Mouse (Mus musculus) intestine, embryonic 16.5 days (tissue): ENCODE data around the gene N4bp1. TPM values are rescaled to one million over a fixed set of nuclear protein-coding genes. Genes with fewer than 3 reads are reported as not detected.

Experiments used
- ATAC-seq: fragments of 200-750 bp; cut with Nextera tagmentation; 2 replicates; pipeline ENCODE4 v1.8.0; 2017; ENCODE audit warnings: moderate TSS enrichment, moderate library complexity
- H3K27ac ChIP-seq: fragments of 300-500 bp; sonication (generic); 2 replicates; pipeline ENCODE4 v1.5.1; 2014; ENCODE audit warnings: mild to moderate bottlenecking, low read length
- H3K27me3 ChIP-seq: fragments of 300-500 bp; sonication (generic); replicated peaks from 2 replicates; pipeline ENCODE4 v1.6.1; 2014; ENCODE audit warnings: low read length, control low read depth, mixed read lengths; ENCODE audit not compliant: control insufficient read depth, insufficient read depth
- H3K36me3 ChIP-seq: fragments of 300-500 bp; sonication (generic); 2 replicates; pipeline ENCODE4 v1.6.1; 2014; ENCODE audit warnings: low read length, control low read depth; ENCODE audit not compliant: control insufficient read depth, insufficient read depth
- H3K4me1 ChIP-seq: fragments of 300-500 bp; sonication (generic); 2 replicates; pipeline ENCODE4 v1.6.1; 2014; ENCODE audit warnings: low read length, control low read depth, mixed read lengths; ENCODE audit not compliant: control insufficient read depth, insufficient read depth
- H3K4me2 ChIP-seq: fragments of 300-500 bp; sonication (generic); 2 replicates; pipeline ENCODE4 v1.6.1; 2014; ENCODE audit warnings: low read depth, low read length, control low read depth
- H3K4me3 ChIP-seq: fragments of 300-500 bp; sonication (generic); 2 replicates; pipeline ENCODE4 v1.5.1; 2014; ENCODE audit warnings: mild to moderate bottlenecking, low read length
- H3K9ac ChIP-seq: fragments of 300-500 bp; sonication (generic); 2 replicates; pipeline ENCODE4 v1.6.1; 2014; ENCODE audit warnings: low read depth, low read length
- H3K9me3 ChIP-seq: fragments of 300-500 bp; sonication (generic); 2 replicates; pipeline ENCODE4 v1.6.1; 2016; ENCODE audit warnings: low read length, control low read depth; ENCODE audit not compliant: control insufficient read depth
- WGBS: fragments of 180-500 bp; shearing (Covaris S2); extraction: QIAGEN DNeasy Blood & Tissue Kit; methylation state at CpG from one replicate; pipeline ENCODE4 v1.1.7; 2014; 5-methylcytosine and 5-hydroxymethylcytosine counted together
- polyA plus RNA-seq: library from polyadenylated mRNA; unstranded; fragments of >200 nt; fragmentation: Nextera tagmentation; extraction: Ambion mirVana; gene quantifications from 2 replicates; pipeline ENCODE4 v1.2.1, GENCODE M21; 2015

N4bp1 gene
- polyA plus RNA-seq, 1 experiment from 2014 or later: 4.9 TPM

DNA sequence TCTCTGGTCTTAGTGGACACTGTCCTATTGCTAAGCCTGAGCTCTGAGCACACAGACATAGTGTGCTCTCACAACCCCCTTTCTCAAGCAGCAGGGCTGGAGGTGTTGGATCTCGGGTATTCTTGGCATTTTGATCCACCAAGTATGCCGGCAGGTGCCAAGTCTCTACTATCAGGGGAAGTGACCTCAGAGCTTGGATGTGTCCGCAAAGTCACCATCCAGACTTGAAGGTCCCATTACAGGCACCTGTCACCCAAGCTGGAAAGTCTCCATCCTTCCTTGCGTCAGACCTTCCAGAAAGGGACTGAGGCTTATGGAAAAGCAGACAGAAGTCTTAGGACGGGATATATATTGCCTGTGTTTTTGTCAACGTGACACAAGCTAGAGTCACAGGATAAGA is 86.9 kb downstream of the N4bp1 start:
- 90% methylated on average over 6 of the region's 6 CpGs for WGBS
- Histone ChIP-seq H3K27ac (no peak overlapping the region), H3K9me3 (no peaks in the 10 kb centered on the region), H3K4me1 (no peaks in the 10 kb centered on the region), H3K36me3 (no peaks in the 10 kb centered on the region), H3K27me3 (no peaks in the 10 kb centered on the region), H3K4me3 (no peak overlapping the region), H3K9ac (no peak overlapping the region), H3K4me2 (no peak overlapping the region)
- no peak for ATAC-seq

DNA sequence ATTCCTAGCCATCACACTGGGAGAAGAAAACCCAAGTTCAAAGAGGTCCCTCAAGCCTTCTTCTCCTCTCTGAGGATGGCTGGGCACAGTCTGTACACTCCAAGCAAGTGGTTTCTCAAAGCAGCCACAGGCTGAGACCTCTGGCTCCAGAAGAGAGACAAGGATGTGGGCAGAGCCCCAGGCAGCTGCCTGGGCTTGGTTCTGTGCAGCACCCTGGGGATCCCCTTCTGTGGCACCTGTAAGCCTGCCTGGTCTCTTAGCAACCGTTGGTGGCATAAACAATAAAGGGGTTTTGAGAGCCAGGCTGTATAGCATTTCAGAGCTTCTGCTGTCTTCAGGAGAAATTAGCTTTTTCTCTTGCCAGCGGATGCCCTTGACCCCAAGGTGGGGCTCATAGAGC is 87.4 kb downstream of the N4bp1 start:
- ATAC-seq: no peak

GRCm38 (mm10) chr8:86794716-86795115 is 90.3 kb downstream of the N4bp1 start:
- no peak for ATAC-seq
- Histone ChIP-seq H3K36me3 (no peaks in the 10 kb centered on the region), H3K27me3 (no peaks in the 10 kb centered on the region), H3K4me1 (peaks cover 7% of the 10 kb centered on the region; the same call in 1 of the 2 replicates), H3K9ac (no peak overlapping the region), H3K4me3 (no peak overlapping the region), H3K4me2 (no peak overlapping the region), H3K9me3 (no peaks in the 10 kb centered on the region), H3K27ac (no peak overlapping the region)
- WGBS: 62% methylated on average over 6 of the region's 6 CpGs

More for the DNA sequence above, 87.4 kb downstream of the N4bp1 start:
- Histone ChIP-seq H3K27me3 (no peaks in the 10 kb centered on the region), H3K4me1 (no peaks in the 10 kb centered on the region), H3K27ac (no peak overlapping the region), H3K4me3 (no peak overlapping the region), H3K36me3 (no peaks in the 10 kb centered on the region), H3K9me3 (no peaks in the 10 kb centered on the region), H3K4me2 (no peak overlapping the region), H3K9ac (no peak overlapping the region)
- WGBS: 81% methylated on average over 2 of the region's 2 CpGs

DNA sequence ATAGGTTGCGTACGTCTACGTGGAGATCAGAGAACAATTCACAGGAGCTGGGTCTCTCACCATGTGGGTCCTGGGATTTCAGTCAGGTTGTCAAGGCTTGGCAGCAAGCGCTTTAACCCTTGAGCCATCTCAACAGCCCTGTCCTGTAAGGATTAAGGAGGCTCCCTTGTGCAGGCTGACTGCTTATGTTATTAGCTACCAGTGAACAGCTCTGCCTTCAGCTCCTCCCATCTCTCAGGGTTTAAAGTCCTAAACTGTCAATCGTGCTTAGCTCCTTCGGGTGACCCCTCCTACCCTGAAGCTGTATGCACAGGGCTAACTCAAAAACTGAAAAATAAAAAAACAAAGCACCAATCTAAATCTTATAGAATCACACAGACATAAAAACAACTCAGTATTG is 93.5 kb downstream of the N4bp1 start:
- no peaks in the 10 kb centered on the region for H3K36me3 ChIP-seq
- H3K4me3 ChIP-seq: no peak overlapping the region
- H3K27ac ChIP-seq: no peak overlapping the region
- H3K4me1 ChIP-seq: peaks cover 12% of the 10 kb centered on the region; the same call in 1 of the 2 replicates
- no peak overlapping the region for H3K9ac ChIP-seq
- no peaks in the 10 kb centered on the region for H3K9me3 ChIP-seq
- peak; percentile 90 for ATAC-seq
- no peaks in the 10 kb centered on the region for H3K27me3 ChIP-seq
- WGBS: 58% methylated on average over 6 of the region's 6 CpGs
- H3K4me2 ChIP-seq: no peak overlapping the region

GRCm38 (mm10) chr8:86789576-86789975 is 95.5 kb downstream of the N4bp1 start:
- 86% methylated on average over 1 of the region's 1 CpGs for WGBS
- H3K4me2 ChIP-seq: no peak overlapping the region

DNA sequence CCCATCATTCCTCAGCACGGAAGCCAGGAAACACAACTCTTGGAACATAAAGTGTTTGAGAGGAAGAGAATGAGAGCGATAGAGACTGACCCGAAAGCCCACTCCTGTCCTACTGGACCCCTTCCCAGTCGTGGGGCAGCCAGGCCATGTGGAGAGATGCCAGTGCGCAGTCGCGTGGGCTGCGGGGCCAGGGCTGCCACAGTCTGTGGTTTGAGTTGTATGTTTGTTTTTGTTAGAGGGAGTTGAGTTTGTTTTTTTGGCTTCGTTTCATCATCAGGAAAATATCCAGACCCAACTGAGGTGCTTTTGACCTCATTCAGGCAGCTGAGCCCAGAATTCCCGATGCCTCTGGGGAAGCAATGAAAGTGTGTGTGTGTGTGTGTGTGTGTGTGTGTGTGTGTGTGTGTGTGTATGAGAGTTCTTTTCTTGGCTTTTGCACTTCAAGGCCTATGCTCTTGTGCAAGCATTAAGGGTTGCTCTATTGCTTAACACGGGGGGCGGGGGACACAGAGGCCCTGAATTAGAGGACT is 97.1 kb downstream of the N4bp1 start:
- no peaks in the 10 kb centered on the region for H3K27me3 ChIP-seq
- no peak overlapping the region for H3K9ac ChIP-seq
- H3K9me3 ChIP-seq: no peaks in the 10 kb centered on the region
- 58% methylated on average over 12 of the region's 12 CpGs for WGBS
- peak overlapping the region; percentile 23 for H3K27ac ChIP-seq
- ATAC-seq: no peak
- no peak overlapping the region for H3K4me2 ChIP-seq
- peaks cover 12% of the 10 kb centered on the region; the same call in 1 of the 2 replicates for H3K4me1 ChIP-seq
- no peak overlapping the region for H3K4me3 ChIP-seq
- no peaks in the 10 kb centered on the region for H3K36me3 ChIP-seq

More at GRCm38 (mm10) chr8:86789576-86789975, 95.5 kb downstream of the N4bp1 start:
- no peaks in the 10 kb centered on the region for H3K36me3 ChIP-seq
- no peaks in the 10 kb centered on the region for H3K9me3 ChIP-seq
- no peaks in the 10 kb centered on the region for H3K27me3 ChIP-seq
- H3K4me1 ChIP-seq: peaks cover 12% of the 10 kb centered on the region; the same call in 1 of the 2 replicates
- H3K9ac ChIP-seq: no peak overlapping the region
- peak; percentile 48 for ATAC-seq
- no peak overlapping the region for H3K27ac ChIP-seq
- no peak overlapping the region for H3K4me3 ChIP-seq

DNA sequence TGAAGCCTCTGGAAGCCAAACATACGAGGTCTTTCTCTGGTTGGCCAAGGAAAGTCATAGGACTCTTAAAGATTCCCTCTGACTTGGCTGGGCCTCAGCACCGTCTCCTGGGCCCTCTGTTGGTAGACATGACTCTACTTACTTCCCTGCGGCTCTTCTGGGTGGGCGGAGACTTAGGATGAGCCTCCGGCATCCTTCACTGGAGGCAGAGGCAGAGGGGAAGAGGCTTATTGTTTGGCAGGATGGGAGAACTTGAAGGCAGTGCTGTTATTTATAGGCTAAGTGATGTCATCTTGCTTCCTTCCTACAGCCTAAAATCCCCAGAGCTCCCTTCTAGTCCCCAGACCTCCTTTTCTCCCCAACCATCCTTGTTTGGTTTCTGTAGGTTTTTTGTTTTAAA is 98.6 kb downstream of the N4bp1 start:
- H3K4me3 ChIP-seq: no peak overlapping the region
- peaks cover 9% of the 10 kb centered on the region; the same call in 1 of the 2 replicates for H3K4me1 ChIP-seq
- H3K27me3 ChIP-seq: no peaks in the 10 kb centered on the region
- H3K36me3 ChIP-seq: no peaks in the 10 kb centered on the region
- no peak overlapping the region for H3K4me2 ChIP-seq
- no peak overlapping the region for H3K9ac ChIP-seq
- no peaks in the 10 kb centered on the region for H3K9me3 ChIP-seq
- 0 out of 2 replicates have a peak, but pooled peaks have one; percentile 28 for ATAC-seq
- no peak overlapping the region for H3K27ac ChIP-seq
- WGBS: 50% methylated on average over 5 of the region's 5 CpGs

- ATAC-seq: no peak
- Histone ChIP-seq H3K27ac (no peak overlapping the region), H3K9me3 (no peaks in the 10 kb centered on the region), H3K4me2 (no peak overlapping the region), H3K36me3 (no peaks in the 10 kb centered on the region), H3K9ac (no peak overlapping the region), H3K27me3 (no peaks in the 10 kb centered on the region), H3K4me3 (no peak overlapping the region), H3K4me1 (peaks cover 3% of the 10 kb centered on the region; the same call in 1 of the 2 replicates)
- 94% methylated on average over 8 of the region's 8 CpGs for WGBS
These were observed 104.0 kb downstream of the N4bp1 start for GRCm38 (mm10) chr8:86781094-86781493.

DNA sequence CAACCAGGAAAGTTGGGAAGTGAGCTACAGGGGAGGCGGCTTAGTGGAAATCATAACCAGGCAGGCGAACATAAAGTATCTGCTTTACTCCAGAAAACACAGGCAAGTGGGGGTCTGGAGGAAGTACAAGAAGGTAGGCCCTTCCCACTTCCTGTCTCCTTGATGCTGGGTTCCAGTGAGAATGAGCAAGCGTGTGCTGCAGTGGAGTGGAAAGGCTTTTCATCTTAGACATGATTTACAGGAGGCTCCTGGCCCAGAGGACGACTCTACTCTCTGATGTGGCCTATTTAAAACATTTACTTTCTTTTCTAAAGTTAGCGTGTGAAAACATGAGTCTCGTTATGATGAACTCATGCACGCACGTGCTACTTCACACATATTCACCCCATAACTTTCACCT is 105.9 kb downstream of the N4bp1 start:
- Histone ChIP-seq H3K4me2 (no peak overlapping the region), H3K9ac (no peak overlapping the region), H3K9me3 (no peaks in the 10 kb centered on the region), H3K36me3 (no peaks in the 10 kb centered on the region), H3K4me3 (no peak overlapping the region), H3K27ac (no peak overlapping the region), H3K4me1 (peaks cover 3% of the 10 kb centered on the region; the same call in 1 of the 2 replicates), H3K27me3 (no peaks in the 10 kb centered on the region)
- no peak for ATAC-seq
- 70% methylated on average over 8 of the region's 8 CpGs for WGBS
